Mouse (Mus musculus) spleen, adult 2 months (tissue): Measurements from ENCODE around the gene Pex7.

Experiments
- CTCF ChIP-seq: fragments of 200-500 bp; IDR thresholded peaks from 2 replicates; pipeline ENCODE4 v1.5.1; 2011; ENCODE audit warnings: mild to moderate bottlenecking, inconsistent platforms; ENCODE audit not compliant: insufficient read depth, insufficient read length, insufficient replicate concordance; ENCODE audit errors: extremely low read depth
- POLR2A ChIP-seq: fragments of 200-500 bp; IDR thresholded peaks from 2 replicates; pipeline ENCODE4 v1.6.1; 2011; ENCODE audit warnings: low read depth, low read length, inconsistent platforms

GRCm38 (mm10) chr10:19820986-19821385 is 86.5 kb downstream of the Pex7 start:
- TF ChIP-seq CTCF (no peak), POLR2A (no peak)
